Mouse (Mus musculus) heart, adult 2 months (tissue): ENCODE results near the gene Bcl6. TPM values are rescaled to one million over a fixed set of nuclear protein-coding genes. Genes with fewer than 3 reads are reported as not detected.

Experiments used
- DNase-seq, 2 experiments: peaks; one replicate each; pipeline ENCODE4 v3.0.0; 2021
- H3K27ac ChIP-seq: fragments of 200-600 bp; 2 replicates; pipeline ENCODE4 v1.8.1; 2022
- H3K27me3 ChIP-seq: fragments of 200-500 bp; 2 replicates; pipeline ENCODE4 v1.6.1; 2012; ENCODE audit warnings: mild to moderate bottlenecking, low read length, inconsistent platforms, mixed read lengths; ENCODE audit not compliant: control insufficient read depth, insufficient read depth
- H3K36me3 ChIP-seq: fragments of 200-500 bp; 2 replicates; pipeline ENCODE4 v1.6.1; 2012; ENCODE audit warnings: low read length, inconsistent platforms; ENCODE audit not compliant: control insufficient read depth, insufficient read depth
- H3K4me1 ChIP-seq: fragments of 200-500 bp; 2 replicates; pipeline ENCODE4 v1.6.1; 2011; ENCODE audit warnings: low read length; ENCODE audit not compliant: control insufficient read depth, insufficient read depth
- H3K4me3 ChIP-seq: fragments of 200-600 bp; 2 replicates; pipeline ENCODE4 v1.8.1; 2022
- H3K79me2 ChIP-seq: fragments of 200-500 bp; replicated peaks from 2 replicates; pipeline ENCODE4 v1.6.1; 2012; ENCODE audit warnings: mild to moderate bottlenecking, inconsistent platforms, low read length, moderate library complexity, mixed read lengths; ENCODE audit not compliant: control insufficient read depth, insufficient read depth
- H3K9ac ChIP-seq: fragments of 200-500 bp; 2 replicates; pipeline ENCODE4 v1.6.1; 2012; ENCODE audit warnings: low read depth, mild to moderate bottlenecking, control low read depth, inconsistent platforms, low read length, mixed read lengths
- CTCF ChIP-seq: fragments of 200-600 bp; IDR thresholded peaks from 2 replicates; pipeline ENCODE4 v1.8.1; 2022; ENCODE audit warnings: antibody characterized with exemption, mild to moderate bottlenecking, moderate library complexity
- EP300 ChIP-seq: fragments of 200-500 bp; IDR thresholded peaks from 2 replicates; pipeline ENCODE4 v1.6.1; 2011; ENCODE audit warnings: low read depth, low read length, control low read depth; ENCODE audit not compliant: insufficient read depth
- POLR2A ChIP-seq: fragments of 200-500 bp; IDR thresholded peaks from 2 replicates; pipeline ENCODE4 v1.6.1; 2011; ENCODE audit warnings: mild to moderate bottlenecking, low read depth, low read length, control low read depth; ENCODE audit not compliant: insufficient read depth
- WGBS: fragments of 180-500 bp; shearing (Covaris S2); methylation state at CpG from one replicate; pipeline ENCODE4 v1.1.7; 2018; 5-methylcytosine and 5-hydroxymethylcytosine counted together
- intact Hi-C: fragments of 180-260 bp; cut with DNase I; formaldehyde crosslinking; loops from one replicate; pipeline ENCODE4 v1.15.1; 2025
- polyA plus RNA-seq: library from polyadenylated mRNA; depleted of rRNA; stranded (reverse); fragments of >200 nt; gene quantifications from 2 replicates; pipeline ENCODE4 v1.2.3, GENCODE M21; 2012
- total RNA-seq, 2 experiments: library from RNA; stranded (reverse); gene quantifications; 2 replicates each; pipeline ENCODE4 v1.2.3; 2021

Bcl6 gene
- total and polyA plus RNA-seq, 3 experiments, result 15.4 to 21.7 (median 16.5) TPM

DNA sequence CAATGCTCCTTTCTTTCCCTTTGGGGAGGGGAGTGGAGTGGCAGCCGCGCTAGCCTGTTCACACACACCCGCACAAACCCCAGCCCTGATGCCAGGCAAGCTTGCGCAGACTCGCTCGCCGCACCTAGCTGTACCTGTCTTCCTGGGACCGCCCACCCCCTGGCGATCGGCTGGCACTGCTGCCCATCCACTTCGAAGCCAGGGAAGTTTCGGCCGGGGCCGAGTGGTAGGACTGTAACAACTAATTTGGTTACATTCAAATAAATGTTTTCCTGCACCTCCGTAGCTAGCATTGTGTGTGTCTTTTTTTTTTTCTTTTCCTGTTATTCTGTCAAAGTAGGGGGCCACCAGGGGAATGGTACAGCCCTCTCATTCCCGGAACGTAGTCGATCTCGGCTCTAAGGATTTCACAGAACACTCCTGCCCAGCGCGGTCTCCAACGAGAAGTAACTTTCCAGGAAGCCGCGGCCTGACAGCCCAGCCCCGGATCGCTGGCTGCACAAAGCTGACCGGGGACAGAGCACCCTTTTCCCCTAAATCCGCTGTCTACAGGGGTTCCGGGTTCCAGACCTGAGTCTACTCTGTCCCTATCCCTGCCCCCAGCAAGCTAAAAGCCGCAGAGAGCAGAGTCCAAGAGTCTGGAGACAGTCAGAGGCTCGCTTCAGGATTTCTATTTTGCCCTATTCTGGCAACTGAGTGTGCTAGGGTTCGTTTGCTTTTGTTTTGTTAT, 7.5 kb downstream of the Bcl6 start:
- intact Hi-C loops, result loop anchor here (5.0 to 10.0 kb wide), 3 partner anchors 584 to 994 kb away; no protein-coding TSS in a partner anchor
- WGBS, result 4% methylated on average over 32 of the region's 32 CpGs
- DNase-seq, result peak; percentile 51 to 69

DNA sequence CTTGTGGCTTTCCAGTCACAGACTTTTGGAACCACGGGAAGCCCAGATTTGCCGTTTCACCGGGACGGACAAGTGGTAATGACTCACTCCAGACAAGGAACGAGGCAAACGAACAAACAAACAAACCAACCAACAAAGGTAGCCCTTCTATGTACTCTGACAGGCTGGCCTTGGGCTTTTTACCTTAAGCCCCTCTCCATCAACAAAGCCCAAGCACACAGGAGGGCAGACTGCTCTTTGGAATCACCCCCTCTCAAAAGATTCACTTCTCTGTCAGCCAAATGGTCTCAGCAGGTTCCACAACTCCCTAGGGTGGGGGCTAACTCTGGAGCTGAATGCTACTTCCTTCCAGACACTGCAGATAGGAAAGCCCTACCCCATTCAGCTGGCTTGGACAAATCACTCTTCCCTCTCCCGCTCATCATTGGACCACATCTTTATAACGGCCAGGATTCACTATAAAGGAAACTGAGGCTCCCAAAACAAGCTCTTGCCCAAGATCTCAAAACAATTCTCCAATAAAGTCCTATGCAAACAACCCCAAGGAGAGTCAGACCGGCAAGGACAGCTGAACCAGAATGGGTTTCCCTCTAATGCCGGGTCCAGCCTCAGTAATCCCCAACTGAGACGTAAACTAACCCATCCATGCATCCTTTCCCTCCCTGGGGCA, 8.3 kb downstream of the Bcl6 start:
- H3K27me3 ChIP-seq, result no peaks in the 10 kb centered on the region
- peak overlapping the region; percentile 52; the same call in 1 of the 2 replicates for H3K4me3 ChIP-seq
- intact Hi-C loops, result loop anchor here (5.0 to 10.0 kb wide), 3 partner anchors 584 to 994 kb away; no protein-coding TSS in a partner anchor
- peak overlapping the region; percentile 62 for H3K9ac ChIP-seq
- peak overlapping the region; percentile 99 for H3K27ac ChIP-seq
- WGBS, result 15% methylated on average over 11 of the region's 11 CpGs
- H3K36me3 ChIP-seq, result no peaks in the 10 kb centered on the region; the same call in 1 of the 2 replicates
- no peak for TF ChIP-seq POLR2A
- TF ChIP-seq EP300, result no peak
- TF ChIP-seq CTCF, result no peak
- DNase-seq, result peak in 1 of 2 experiments; percentile 44
- H3K4me1 ChIP-seq, result peaks cover 7% of the 10 kb centered on the region
- no peaks in the 10 kb centered on the region for H3K79me2 ChIP-seq

More for the DNA sequence above, 7.5 kb downstream of the Bcl6 start:
- H3K9ac ChIP-seq, result peak overlapping the region; percentile 62
- TF ChIP-seq CTCF (no peak), POLR2A (no peak), EP300 (no peak)
- H3K27ac ChIP-seq, result peak overlapping the region; percentile 99
- H3K36me3 ChIP-seq, result no peaks in the 10 kb centered on the region; the same call in 1 of the 2 replicates
- H3K79me2 ChIP-seq, result no peaks in the 10 kb centered on the region
- H3K4me3 ChIP-seq, result peak overlapping the region; percentile 52
- peaks cover 7% of the 10 kb centered on the region for H3K4me1 ChIP-seq
- H3K27me3 ChIP-seq, result no peaks in the 10 kb centered on the region

DNA sequence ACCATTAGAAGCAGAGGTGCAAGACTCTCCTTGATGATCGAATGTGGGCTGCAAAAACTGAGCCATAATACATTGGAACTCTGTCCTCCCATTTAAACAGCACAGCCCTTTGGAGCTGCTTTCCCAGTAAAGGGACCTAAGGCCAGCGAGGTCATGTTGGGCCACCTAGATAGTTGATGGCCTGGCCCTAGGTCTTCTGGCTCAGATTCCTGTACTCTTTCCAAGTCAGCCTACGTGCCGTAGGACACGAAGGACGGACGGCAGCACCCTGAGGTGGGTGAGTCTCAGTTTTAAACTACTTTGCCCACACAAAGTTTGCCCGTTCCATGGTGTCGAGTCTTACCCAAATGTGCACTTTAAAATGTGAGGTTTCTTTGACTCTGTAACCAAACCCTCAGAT, 9.2 kb downstream of the Bcl6 start:
- H3K36me3 ChIP-seq, result no peaks in the 10 kb centered on the region; the same call in 1 of the 2 replicates
- TF ChIP-seq CTCF (no peak), POLR2A (peak; percentile 52; the same call in 1 of the 2 replicates), EP300 (0 out of 2 replicates have a peak, but pooled peaks have one; percentile 50)
- no peaks in the 10 kb centered on the region for H3K79me2 ChIP-seq
- peak overlapping the region; percentile 99 for H3K27ac ChIP-seq
- H3K4me3 ChIP-seq, result no peak overlapping the region
- 63% methylated on average over 9 of the region's 9 CpGs for WGBS
- H3K4me1 ChIP-seq, result peaks cover 7% of the 10 kb centered on the region
- DNase-seq, result peak; percentile 77 to 80
- no peak overlapping the region; the same call in 1 of the 2 replicates for H3K9ac ChIP-seq
- intact Hi-C loops, result no loop called here
- no peaks in the 10 kb centered on the region for H3K27me3 ChIP-seq

DNA sequence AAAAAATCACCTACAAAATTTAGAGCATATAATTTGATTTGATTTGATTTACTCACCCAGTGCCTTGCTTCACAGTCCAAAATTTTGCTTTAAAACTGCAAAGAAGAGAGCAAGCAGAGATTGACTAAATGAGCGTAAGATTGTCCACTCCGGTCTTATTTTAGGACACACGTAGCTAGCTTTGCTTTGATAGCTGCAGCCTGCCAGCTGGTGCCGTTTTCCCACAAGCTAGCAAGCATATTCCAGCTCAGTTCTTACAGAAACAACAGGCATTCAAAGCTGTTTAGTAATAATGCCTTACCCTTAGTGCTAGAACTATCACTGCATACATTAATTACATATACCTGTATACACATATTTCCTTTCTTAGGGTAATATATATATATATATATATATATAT, 10.2 kb downstream of the Bcl6 start:
- Histone ChIP-seq H3K4me3 (no peak overlapping the region), H3K4me1 (peaks cover 6% of the 10 kb centered on the region), H3K9ac (no peak overlapping the region), H3K27ac (peak overlapping the region; percentile 99), H3K36me3 (no peaks in the 10 kb centered on the region), H3K27me3 (no peaks in the 10 kb centered on the region), H3K79me2 (no peaks in the 10 kb centered on the region)
- no peak for DNase-seq
- 48% methylated on average over 4 of the region's 4 CpGs for WGBS
- intact Hi-C loops, result no loop called here
- no peak for TF ChIP-seq POLR2A
- no peak for TF ChIP-seq EP300
- no peak for TF ChIP-seq CTCF

DNA sequence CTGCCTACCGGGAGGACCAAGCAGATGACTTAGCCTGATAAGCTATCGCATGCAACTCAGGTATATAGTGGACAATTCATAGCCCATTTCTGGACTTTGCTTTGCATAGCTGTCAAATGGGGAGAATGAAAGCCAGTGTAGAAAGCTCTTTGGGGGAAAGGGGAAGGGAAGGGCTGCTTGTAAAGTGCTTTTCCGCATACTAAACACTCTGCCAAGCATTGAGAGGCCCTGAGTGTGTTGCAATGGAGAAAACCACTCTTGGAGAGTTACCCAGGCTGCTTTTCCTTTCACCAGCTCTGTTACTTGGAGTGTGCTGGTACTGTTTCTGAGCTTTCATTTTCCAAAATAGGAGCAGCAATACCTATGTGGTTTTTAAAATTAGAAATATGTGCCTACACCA, 10.9 kb downstream of the Bcl6 start:
- Histone ChIP-seq H3K27ac (peak overlapping the region; percentile 60), H3K4me3 (no peak overlapping the region), H3K36me3 (no peaks in the 10 kb centered on the region), H3K9ac (no peak overlapping the region), H3K79me2 (no peaks in the 10 kb centered on the region), H3K27me3 (no peaks in the 10 kb centered on the region), H3K4me1 (peaks cover 6% of the 10 kb centered on the region)
- intact Hi-C loops, result no loop called here
- peak in 1 of 2 experiments; percentile 42 for DNase-seq
- no peak for TF ChIP-seq EP300
- no peak for TF ChIP-seq CTCF
- no peak for TF ChIP-seq POLR2A
- WGBS, result 79% methylated on average over 3 of the region's 3 CpGs
